Mouse (Mus musculus) liver, embryonic 12.5 days (tissue): ENCODE measurements at regions not wholly inside any gene's neighbourhood (a gene's known extent, or its start where the extent isn't known, plus 50 kb on each side); places are given as distances from the start of the nearest gene placed in this dataset.

Source experiments
- ATAC-seq: fragments of 200-750 bp; cut with Nextera tagmentation; 2 replicates; pipeline ENCODE4 v1.8.0; 2017; ENCODE audit warnings: moderate number of reproducible peaks, mild to moderate bottlenecking, moderate library complexity
- H3K27ac ChIP-seq: fragments of 300-500 bp; sonication (generic); 2 replicates; pipeline ENCODE4 v1.5.1; 2016; ENCODE audit warnings: mild to moderate bottlenecking
- H3K27me3 ChIP-seq: fragments of 300-500 bp; sonication (generic); replicated peaks from 2 replicates; pipeline ENCODE4 v1.6.1; 2016; ENCODE audit warnings: mild to moderate bottlenecking, moderate library complexity
- H3K36me3 ChIP-seq: fragments of 300-500 bp; sonication (generic); 2 replicates; pipeline ENCODE4 v1.6.1; 2016; ENCODE audit warnings: mild to moderate bottlenecking, moderate library complexity
- H3K4me1 ChIP-seq: fragments of 300-500 bp; sonication (generic); 2 replicates; pipeline ENCODE4 v1.6.1; 2016
- H3K4me2 ChIP-seq: fragments of 300-500 bp; sonication (generic); 2 replicates; pipeline ENCODE4 v1.6.1; 2016; ENCODE audit warnings: mild to moderate bottlenecking, moderate library complexity
- H3K4me3 ChIP-seq: fragments of 300-500 bp; sonication (generic); 2 replicates; pipeline ENCODE4 v1.5.1; 2016; ENCODE audit warnings: mild to moderate bottlenecking, moderate library complexity
- H3K9ac ChIP-seq: fragments of 300-500 bp; sonication (generic); 2 replicates; pipeline ENCODE4 v1.6.1; 2016; ENCODE audit warnings: mild to moderate bottlenecking, moderate library complexity
- H3K9me3 ChIP-seq: fragments of 300-500 bp; sonication (generic); replicated peaks from 2 replicates; pipeline ENCODE4 v1.6.1; 2016; ENCODE audit warnings: mild to moderate bottlenecking, moderate library complexity
- WGBS: fragments of 180-500 bp; shearing (Covaris S2); methylation state at CpG from one replicate; pipeline ENCODE4 v1.1.7; 2016; ENCODE audit not compliant: insufficient replicate concordance; 5-methylcytosine and 5-hydroxymethylcytosine counted together

DNA sequence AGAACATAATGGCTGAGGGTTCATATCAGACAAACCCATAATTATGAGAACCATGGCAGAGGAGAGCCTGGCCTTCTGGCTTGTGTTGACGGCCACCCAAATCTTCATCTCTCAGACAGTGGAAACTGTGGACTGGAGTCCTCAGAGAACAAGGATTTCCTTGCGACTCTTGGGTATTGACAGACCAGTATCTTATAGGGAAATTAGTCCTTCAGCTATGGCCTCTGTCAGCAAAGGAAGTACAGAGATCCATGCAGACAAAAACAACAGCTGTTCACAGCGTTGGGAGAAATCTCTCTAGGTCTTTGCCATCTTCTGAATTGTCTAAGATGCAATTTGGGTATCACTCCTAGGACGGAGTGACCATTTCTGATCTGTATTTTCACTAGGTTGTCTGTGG, 53.0 kb upstream of the Prickle1 start:
- H3K27me3 ChIP-seq = no peaks in the 10 kb centered on the region
- H3K9ac ChIP-seq = no peak overlapping the region
- peaks cover 34% of the 10 kb centered on the region for H3K4me1 ChIP-seq
- no peaks in the 10 kb centered on the region for H3K9me3 ChIP-seq
- H3K4me2 ChIP-seq = no peak overlapping the region
- no peaks in the 10 kb centered on the region for H3K36me3 ChIP-seq
- ATAC-seq = no peak
- no peak overlapping the region for H3K4me3 ChIP-seq
- no peak overlapping the region for H3K27ac ChIP-seq
- 42% methylated on average over 4 of the region's 4 CpGs for WGBS

DNA sequence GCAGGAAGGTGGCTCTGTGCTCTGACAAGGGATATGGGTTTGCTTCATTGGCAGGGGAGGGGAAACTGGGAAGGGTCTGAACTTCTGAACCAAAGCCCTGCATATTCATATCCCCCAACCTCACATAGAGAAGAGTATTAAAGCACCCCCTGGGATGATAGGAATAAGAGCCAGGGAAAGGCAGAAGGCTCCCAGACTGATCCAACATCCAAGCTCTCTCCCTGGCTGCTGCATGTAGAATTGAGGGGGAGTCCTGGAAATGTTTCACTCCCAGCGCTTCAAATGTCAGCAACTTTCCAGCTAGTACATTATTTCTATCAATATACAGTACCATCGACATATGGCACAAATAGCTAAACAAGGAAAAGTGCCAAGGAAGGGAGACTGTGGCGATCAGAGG, 51.1 kb upstream of the Prickle1 start:
- Histone ChIP-seq H3K4me1 (peaks cover 34% of the 10 kb centered on the region), H3K4me3 (no peak overlapping the region), H3K9me3 (no peaks in the 10 kb centered on the region), H3K27ac (no peak overlapping the region), H3K27me3 (no peaks in the 10 kb centered on the region), H3K4me2 (no peak overlapping the region), H3K36me3 (no peaks in the 10 kb centered on the region), H3K9ac (no peak overlapping the region)
- 79% methylated on average over 3 of the region's 3 CpGs for WGBS
- ATAC-seq = no peak

DNA sequence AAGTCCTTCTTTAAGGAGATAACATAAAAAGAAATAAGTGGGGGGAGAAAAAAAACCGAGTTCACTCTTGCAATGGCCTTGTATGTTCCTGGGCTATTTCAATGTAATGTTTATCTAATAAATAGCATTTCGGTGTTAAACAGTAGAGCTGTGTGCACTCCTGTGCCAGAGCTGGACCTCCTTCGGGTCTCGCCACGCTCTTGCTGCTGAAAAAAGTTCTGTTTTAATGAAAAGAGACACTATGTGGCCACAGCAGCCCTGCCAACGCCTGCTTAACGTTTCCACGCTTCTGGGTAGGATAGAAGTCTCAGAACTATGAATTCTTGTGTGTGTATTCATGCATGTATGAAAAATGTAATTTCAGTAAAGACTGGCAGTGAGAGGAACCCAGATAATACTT, 50.3 kb upstream of the Prickle1 start:
- 66% methylated on average over 8 of the region's 8 CpGs for WGBS
- no peaks in the 10 kb centered on the region for H3K36me3 ChIP-seq
- no peak overlapping the region for H3K4me2 ChIP-seq
- H3K9ac ChIP-seq = no peak overlapping the region
- H3K27ac ChIP-seq = no peak overlapping the region
- no peaks in the 10 kb centered on the region for H3K27me3 ChIP-seq
- ATAC-seq = no peak
- H3K4me1 ChIP-seq = peaks cover 26% of the 10 kb centered on the region
- no peak overlapping the region for H3K4me3 ChIP-seq
- H3K9me3 ChIP-seq = no peaks in the 10 kb centered on the region
